Mouse (Mus musculus) adrenal gland, adult 2 months (tissue): ENCODE data around the gene Spryd3. TPM values are rescaled to one million over a fixed set of nuclear protein-coding genes. Genes with fewer than 3 reads are reported as not detected.
A peak's percentile ranks its signal among the peaks of the same experiment; 100 is the strongest.

ENCODE experiments used
- DNase-seq: peaks from one replicate; pipeline ENCODE4 v3.0.0; 2021
- polyA plus RNA-seq: library from polyadenylated mRNA; depleted of rRNA; stranded (reverse); fragments of >200 nt; gene quantifications from 2 replicates; pipeline ENCODE4 v1.2.3, GENCODE M21; 2012
- total RNA-seq, 2 experiments: library from RNA; stranded (reverse); gene quantifications; 2 replicates each; pipeline ENCODE4 v1.2.3; 2021

Gene Spryd3
- total and polyA plus RNA-seq, 3 experiments = 27.4 to 48.9 (median 48.4) TPM

DNA sequence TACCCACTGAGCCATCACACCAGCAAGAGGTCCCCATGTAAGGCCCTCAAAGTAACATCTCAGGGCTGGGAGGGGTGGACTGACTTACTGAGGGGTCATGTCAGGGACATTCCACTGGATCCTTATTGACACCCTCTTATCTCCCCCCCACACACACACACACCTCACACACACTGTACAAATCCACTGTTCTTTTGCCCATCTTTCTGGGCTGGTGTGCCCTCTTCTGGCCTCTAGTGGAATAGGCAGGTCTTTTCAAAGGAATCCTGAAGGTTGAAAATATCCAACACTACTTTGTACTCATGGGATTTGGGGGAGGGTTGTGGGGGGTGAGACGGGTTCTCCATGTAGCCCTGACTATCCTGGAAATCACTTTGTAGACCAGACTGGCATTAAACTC, 10.8 kb upstream of the Spryd3 start:
- no peak for DNase-seq

DNA sequence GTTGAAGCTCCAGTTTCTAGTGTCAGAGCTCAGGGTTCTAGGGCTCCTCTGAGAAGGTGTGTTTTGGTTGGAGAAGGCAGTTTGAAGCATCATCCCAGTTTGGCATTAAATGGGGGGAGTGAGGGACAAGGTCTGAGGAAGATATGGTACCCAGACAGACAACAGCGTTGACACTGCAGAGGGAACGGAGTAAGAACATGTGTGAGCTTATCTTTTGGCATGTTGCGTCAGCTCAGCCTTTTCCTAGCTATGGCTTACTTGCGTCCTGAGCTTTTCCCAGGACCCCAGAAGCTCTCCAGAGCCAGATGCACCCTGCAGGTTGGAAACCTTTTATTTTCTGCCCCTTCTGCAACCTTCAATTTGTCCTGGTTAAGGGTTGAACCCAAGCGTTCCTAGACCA, 10.1 kb upstream of the Spryd3 start:
- DNase-seq = no peak

DNA sequence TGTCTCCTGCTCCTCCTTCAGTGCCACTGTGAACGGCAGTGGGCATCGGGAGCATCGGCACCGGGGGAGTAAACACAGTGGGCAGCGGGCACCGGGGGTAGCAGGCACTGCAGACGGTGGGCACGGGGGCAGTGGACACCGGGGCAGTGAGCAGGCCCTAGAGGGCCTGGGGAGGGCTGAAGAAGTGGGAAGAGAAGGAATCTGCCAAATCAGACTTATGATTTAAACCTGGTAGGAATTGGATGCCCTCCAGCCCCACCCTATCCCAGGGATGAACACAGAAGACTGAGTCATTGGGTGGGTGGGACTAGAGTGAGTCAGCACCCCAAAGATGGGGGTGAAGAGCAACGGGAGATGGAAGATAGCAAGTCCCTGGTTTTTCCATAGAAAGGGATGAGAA, 9.3 kb upstream of the Spryd3 start:
- DNase-seq = peak; percentile 90

DNA sequence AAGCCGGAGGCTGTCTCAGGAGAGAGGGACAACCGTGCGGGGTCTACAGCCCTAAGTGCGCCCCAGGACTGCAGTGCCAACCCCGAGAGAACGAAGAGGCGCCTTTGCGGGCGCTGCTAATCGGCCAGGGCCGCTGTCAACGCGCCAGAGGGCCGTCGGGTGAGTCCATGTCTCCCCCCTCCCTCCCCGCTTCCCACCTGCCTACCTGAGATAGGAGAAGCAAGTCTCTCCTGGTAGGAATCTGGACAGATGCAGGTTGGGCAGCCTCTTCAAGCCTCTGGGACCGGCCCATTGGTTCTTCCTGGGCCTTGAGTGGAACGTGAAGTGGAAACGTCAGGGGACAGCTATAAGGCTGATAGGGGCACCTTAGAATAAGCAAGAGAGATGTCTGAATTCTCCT, 8.7 kb upstream of the Spryd3 start:
- no peak for DNase-seq

DNA sequence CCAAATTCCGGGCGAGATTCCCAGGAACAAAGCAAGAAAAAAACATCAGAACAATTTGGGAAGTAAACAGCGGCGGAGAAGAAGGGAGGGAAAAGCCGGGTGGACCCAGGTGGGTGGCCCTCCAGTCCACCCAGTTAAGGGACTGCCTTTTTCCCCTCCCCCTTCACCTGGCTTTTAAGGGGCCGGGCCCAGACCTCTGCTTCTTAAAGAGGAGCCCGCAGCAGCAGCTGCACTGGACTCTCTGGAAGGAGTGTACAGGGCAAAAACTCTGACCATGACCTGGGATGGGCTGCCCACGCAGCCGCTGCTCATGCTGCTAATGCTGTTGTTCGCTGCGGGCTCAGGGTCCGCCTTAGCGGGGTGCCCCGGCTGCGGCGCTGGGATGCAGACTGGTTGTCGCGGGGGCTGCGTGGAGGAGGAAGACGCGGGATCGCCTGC, 8.3 kb upstream of the Spryd3 start, which contains the start of gene Igfbp6:
Igfbp6 (plus strand) TSS at position 89 of the 438 bp plus-strand sequence.
- DNase-seq = no peak

DNA sequence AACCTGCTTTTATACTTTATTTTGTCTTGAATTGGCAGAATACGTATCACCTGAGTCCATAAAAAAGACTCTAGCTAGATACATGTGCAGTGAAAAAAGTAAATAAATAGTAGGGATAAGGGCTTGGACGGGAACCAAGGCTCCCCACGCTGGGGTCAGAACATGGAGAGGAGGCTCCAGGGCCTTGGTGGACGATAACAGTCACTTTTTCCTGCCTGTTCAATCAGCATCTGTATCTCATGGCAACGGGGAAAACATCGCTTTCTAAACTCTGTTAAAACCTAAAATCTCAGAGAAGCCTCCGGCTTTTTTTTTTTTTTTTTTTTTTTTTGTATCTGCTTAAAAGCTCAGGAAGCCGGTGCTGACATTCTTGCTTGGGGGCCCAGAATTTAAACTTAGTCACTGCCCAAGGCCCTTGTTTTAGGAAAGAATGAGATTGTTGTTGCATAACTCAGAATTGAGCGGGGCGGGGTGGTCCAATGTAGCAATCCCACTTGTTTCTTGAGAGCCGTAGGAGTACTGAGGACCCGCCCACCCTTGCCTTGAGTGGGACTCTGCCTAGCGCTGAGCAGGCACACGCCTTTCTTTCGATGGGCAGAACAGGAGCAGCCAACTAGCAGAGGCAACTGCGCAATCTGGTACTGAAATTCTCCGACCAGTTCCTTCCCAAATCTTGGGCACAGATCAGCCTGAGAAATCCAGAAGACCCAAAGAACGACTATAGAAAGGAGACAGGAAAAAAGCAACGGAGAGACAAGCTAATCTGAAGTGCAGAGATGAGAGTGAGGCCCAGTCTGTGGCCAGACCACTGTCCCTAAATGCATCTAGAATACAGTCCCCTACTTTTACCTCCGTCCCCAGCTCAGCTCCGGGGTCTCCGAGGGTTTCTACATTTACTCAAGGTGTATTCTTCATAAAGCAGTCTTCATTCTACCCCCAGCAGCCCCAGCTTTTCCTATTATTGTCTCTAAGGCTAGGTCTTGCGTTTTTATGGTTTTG, 7.2 kb upstream of the Spryd3 start:
- no peak for DNase-seq

DNA sequence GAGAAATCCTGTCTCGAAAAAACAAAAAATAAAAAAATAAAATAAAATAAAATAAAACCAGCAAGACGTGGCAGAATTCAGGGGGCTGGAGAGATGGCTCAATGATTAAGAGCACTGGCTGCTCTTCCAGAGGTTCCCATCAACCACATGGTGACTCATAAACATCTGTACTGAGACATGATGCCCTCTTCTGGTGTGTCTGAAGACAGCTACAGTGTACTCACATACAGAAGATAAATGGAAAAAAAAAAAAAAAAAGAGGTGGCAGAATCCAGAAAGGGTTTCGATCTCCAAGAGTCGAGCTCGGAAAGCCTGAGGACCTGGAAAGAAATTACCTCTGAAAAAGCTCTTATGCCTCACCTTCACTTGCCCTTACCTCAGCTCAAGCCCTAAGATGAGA, 5.1 kb upstream of the Spryd3 start:
- DNase-seq = no peak

DNA sequence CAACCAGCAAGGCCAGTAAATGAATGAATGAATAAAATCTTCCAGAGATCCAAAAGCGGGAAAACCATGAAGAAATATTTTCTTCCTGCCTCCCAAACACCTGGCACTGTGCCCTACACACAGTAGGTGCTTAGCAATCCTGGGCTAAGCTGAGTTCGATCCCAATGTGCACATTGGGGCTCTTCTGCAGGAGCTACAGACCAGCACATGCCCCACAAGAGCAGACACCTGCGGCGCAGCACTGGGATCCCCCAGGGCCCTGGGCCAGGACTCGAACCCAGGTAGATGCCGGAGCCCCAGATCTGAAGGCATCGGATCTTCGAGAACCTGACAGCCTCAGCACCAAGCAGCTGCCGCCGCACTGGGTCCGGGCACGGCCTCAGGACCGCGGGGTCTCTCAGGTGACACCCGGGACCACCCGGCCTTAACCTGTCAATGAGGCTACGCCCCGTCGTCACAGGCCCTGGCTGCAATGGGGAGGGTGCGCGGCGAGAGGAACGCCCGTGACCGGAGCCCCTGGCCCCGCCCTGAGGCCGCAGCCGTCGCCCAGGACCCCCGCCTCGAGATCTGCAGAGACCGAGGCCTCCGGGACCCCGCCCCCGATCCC, 409 bp downstream of the Spryd3 start:
- no peak for DNase-seq

DNA sequence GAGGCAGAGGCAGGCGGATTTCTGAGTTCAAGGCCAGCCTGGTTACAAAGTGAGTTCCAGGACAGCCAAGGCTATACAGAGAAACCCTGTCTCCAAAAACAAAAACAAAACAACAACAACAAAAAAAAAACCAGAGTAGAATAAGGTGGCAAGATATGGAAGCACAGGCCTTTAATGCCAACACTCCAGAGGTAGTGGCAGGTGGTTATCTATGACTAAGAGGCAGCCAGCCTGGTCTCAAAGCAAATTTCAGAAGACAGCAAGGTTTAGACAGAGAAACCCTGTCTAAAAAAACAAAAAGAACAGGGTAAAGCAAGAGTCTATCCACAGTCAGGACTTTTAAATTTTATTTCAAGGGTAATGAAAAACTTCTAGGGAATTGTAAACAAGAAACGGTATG, 1.3 kb downstream of the Spryd3 start:
- no peak for DNase-seq

DNA sequence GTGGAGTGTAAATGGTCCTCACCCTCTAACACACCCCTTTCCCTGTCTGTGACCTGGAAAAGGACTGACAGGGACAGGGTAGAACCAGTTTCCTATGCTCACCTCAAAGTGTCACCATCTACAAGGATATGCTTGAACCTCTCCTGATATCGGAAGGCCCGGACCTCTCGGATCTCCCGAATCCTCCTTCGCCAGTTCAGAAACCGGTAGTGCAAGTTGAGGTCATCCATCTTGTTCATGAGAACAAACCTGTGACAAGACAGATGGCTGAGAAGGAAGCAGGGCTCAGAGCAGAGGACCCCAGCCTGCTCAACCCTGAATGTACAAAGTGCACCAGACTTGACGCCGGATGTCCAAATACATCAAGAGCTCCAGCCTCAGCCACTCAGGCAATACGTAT, 2.7 kb downstream of the Spryd3 start:
- no peak for DNase-seq

DNA sequence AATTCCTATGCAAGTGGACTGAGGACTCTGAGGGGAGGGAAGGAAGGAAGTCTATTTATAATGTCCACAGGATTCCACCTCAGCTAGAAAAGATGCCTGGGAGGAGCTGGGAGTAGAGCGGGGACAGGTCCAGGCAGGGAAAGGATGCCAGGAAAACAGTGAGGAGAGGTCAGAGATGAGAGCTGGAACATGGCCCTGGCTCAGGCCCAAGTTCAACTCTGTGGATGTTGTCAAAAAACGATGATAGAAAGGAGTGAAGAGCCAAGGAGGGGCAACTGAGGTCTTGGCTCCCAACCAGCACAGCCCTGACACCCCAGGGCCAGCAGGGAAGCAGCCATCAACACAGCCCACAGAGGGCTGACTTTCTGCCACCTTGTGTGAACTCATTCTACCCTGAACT, 9.7 kb downstream of the Spryd3 start:
- peak; percentile 84 for DNase-seq

DNA sequence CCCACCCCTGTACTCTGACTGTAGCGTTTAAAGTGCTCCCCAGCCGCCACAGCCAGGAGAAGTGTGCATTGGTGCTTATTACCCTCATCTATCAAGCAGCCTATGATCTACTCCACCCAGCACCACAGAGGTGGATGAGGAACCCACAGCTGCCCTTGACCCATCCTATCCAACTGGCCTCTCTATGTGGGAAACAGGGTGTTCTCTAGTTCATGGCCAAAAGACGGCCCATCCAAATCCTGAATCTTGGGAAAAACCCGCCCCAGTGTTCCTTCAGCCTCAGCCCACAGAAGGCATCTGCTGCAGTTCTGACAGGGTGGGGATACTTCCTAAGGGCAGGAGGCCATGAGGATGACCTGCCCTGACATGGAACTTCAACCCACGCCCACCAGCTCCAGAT, 15.5 kb downstream of the Spryd3 start:
- DNase-seq = peak; percentile 32

DNA sequence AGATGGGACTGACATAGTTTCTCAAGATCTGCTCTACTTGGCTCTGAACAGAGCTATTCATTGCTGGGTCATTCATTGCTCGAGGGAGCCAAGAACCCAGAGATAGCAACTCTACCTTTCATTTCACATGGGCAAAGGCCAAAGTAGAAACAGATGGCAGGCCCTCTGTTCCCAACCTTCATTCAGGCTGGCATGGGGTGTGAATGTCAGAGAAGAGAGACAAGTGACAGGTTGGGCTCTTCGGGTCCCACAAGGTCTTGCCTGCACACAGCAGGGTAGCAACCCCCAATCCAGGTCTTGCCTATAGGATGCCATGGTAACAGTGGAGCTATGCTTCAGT, 16.2 kb downstream of the Spryd3 start:
- no peak for DNase-seq

DNA sequence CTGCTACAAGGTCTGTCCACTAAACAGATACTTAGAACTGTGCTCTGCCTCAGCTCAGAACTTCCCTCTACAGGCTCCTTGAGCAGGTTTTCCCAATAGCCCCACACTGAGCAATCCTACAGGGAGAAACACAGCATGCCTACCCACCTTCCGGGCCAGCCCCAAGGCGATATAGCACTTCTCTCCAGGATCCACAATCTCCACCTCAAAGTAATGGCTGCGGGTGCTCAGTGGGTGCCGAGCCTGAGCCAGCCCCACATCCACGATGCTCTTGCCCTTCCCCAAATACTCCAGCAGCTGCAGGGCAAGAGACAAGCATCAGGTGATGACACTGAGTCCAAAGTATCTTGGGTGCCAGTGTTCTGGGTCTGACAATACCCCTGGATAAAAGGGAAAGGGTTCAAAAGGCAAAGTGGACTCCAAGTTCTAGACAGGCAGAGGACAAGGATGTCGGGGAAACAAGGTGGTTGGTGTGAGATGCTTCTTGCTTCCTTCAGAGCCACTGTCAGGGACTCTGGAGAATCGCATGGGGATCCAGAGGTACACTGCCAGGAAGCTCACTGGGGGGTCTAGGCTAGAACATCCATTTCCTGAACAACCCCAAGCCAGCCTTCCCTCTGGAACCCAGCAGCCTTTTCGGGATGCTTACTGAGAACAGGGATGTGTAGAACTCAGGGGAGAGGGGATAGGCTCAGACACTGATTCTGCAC, 16.8 kb downstream of the Spryd3 start:
- no peak for DNase-seq

DNA sequence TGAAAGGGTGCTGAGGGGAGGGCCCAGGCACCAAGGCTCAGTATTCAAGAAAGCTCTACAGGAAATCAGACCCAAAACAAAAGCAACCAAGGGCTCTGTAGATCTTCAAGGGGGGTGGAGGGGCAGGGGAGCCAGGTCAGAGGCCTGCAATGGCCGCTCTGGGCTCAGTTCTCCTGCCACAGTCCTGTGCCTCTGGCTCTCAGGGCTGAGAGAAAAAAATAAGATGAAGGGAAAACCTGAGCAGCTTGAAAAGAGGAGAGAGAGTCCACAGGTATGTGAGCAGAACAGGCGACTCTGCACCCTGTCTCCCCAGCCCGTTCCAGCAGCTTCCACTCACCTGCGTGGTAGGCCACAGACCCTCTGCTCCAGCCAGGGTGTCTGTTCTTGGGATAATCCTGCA, 17.4 kb downstream of the Spryd3 start:
- no peak for DNase-seq

DNA sequence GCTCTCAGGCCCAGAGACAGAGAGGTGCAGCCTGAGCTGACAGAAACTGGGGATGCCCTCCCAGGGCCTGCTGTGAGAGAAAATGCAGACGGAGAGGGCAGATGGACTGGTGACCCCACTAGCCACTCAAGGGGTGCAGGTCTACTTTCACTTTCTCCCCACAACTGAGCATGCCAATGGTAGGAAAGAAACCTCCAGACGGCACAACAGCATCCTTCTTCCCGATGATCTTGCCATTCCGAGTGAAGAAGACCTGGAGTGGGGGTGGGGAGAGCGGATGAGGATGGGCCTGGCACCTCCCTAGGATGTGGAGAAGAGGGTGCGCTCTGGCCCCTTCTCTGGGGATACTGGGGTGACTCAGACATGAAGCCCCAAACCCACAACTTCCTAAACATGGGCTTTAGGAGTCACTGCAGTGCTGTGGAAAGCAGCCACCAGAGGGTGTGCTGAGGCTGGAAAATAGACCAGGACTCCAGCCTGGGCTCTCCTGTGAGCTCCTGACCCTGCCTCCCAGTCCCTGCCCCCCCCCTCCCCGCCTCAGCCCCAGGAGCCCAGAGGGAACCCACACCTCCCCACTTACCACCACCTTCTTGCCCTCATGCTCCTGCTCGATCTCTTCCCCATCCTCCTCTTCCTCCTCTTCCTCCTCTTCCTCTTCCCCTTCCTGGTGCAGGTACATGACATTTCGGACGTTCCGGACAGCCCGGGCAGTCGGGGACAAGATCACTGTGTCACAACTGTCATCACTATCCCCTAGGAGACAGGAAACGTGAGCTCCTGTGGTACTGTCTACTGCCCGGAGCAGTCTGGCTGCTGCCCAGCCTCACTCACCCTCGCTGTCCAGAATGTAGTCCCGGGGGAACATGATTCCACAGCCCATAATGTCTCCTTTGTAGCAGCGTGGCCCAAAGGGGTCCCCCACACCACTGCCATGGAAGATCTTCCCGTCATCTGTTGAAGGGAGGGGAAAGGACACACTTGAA, 18.3 kb downstream of the Spryd3 start:
- peak; percentile 39 for DNase-seq

DNA sequence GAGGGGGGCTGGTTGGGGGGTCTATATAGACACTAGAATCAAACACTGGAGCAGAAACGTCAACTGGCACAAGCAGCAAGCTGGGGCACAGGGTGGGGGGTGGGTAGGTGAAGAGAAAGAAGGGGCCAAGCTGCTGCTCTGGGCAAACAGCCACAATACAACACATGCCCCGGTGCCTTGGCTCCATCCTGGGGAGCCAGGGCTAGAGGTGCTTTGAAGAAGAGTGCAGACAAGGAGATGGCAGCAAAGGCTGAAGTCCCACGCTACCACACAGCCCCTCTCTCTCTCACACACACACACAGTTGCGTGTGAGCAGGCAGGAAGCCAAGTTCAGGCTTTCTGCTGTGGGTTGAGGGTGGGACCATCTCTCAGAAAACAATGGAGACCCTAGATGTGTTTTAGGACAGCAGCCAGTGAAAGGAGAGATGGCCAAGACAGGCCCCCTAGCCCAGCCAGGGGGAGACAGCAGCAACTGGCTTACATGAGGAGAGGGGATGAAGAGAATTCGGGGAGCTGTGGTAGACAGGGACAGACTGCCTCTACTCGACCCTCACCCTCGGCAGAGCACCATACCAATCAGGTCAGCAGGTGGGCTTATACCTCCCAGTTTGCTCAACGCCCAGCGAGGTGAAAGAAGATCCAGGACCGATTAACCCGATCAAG, 19.1 kb downstream of the Spryd3 start:
- DNase-seq = no peak

DNA sequence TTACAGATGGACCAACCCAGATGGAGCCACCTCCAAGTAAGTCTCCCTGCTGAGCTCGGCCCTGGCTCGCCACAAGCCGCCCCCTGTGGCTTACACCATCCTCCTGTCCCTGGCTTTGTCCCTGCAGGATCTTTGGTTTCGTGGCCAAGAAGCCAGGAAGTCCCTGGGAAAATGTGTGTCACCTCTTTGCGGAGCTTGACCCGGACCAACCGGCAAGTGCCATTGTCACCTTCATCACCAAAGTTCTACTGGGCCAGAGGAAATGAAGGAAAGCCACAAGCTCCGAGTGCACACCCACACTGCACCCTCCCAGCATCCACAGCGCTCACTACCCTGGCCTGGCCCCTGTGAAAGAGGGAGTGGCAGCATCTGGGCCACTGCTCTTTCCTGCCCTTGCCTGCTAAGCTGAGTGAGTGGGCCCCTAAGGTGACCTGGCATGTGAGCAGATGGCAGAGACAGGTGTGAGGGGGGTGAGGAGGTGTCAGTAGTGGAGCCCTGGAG, 20.3 kb downstream of the Spryd3 start:
- peak; percentile 45 for DNase-seq

DNA sequence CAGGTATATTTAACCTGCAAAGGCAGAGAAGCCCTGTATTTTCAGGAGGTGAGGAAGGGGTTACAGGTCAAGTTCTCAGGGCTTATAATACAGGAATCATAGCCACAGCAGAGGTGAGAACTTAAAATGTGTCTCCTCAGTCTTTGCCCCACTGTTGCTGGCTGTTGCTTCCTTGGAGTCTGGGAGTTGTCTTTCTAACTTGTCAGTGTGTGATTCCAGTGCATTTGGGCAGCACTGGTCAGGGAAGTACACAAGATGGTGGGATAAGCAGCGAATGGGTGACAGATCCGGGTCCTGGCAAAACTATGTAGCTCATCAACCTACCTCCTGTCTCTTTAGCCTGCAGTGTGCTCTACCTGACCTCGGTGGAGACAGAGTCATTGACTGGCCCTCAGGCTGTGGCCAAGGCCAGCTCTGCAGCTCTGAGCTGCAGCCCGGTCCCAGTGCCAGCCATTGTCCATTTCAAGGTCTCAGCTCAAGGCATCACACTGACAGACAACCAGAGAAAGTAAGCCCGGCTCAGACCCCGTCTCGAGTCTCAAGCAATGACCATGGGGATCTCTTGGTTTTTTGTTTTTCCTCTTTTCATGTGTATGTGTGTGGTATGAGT, 21.3 kb downstream of the Spryd3 start:
- DNase-seq = peak; percentile 87

DNA sequence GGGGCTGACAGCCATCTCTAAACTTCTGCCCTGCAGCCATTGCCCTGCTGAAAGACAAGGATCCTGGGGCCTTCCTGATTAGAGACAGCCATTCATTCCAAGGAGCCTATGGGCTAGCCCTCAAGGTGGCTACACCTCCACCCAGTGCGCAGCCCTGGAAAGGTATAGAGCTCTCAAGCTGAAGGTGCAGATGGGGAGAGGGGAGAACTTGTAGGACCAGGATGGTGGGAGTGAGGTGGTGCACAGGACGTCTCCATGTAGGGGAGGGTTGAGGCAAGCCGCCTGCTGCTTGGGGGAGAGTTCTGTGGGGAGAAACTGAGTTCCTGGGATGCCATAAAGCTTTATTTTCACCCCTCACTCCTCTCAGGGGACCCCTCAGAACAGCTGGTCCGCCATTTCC, 22.4 kb downstream of the Spryd3 start:
- no peak for DNase-seq
